Mouse (Mus musculus) gastrocnemius, adult 8-10 months (tissue): ENCODE results near the gene Cxcl3. TPM values are rescaled to one million over a fixed set of nuclear protein-coding genes. Genes with fewer than 3 reads are reported as not detected.

Experiments
- DNase-seq, 2 experiments: peaks; one replicate each; pipeline ENCODE4 v3.0.0; 2022; ENCODE audit warnings: low spot score in 2 of 2
- total RNA-seq, 4 experiments: library from RNA; stranded (reverse); gene quantifications; 2 replicates each; pipeline ENCODE4 v1.2.4; 2022

Gene Cxcl3
- total RNA-seq = not detected

- DNase-seq = no peak
These were observed at the start of gene Cxcl3 for GRCm38 (mm10) chr5:90785659-90786588. TSS of gene Cxcl3 (plus strand) at chr5:90786103.

- DNase-seq = no peak
These were observed 43.9 kb upstream of the Cxcl3 start for GRCm38 (mm10) chr5:90742029-90742428.

- no peak for DNase-seq
These were observed 32.0 kb upstream of the Cxcl3 start for GRCm38 (mm10) chr5:90753934-90754333.

GRCm38 (mm10) chr5:90758020-90758605, 27.8 kb upstream of the Cxcl3 start:
- DNase-seq = no peak

GRCm38 (mm10) chr5:90759077-90760065, 26.5 kb upstream of the Cxcl3 start, which contains the start of gene Cxcl5:
TSS of gene Cxcl5 (plus strand) at chr5:90759360.
- no peak for DNase-seq

- no peak for DNase-seq
These were observed 25.6 kb upstream of the Cxcl3 start for GRCm38 (mm10) chr5:90760303-90760702.

GRCm38 (mm10) chr5:90760844-90761243, 25.1 kb upstream of the Cxcl3 start:
- no peak for DNase-seq

GRCm38 (mm10) chr5:90761834-90762233, 24.1 kb upstream of the Cxcl3 start:
- DNase-seq = no peak

- DNase-seq = no peak
These were observed 21.8 kb upstream of the Cxcl3 start for GRCm38 (mm10) chr5:90763912-90764665.

GRCm38 (mm10) chr5:90765821-90766606, 19.9 kb upstream of the Cxcl3 start:
- DNase-seq = no peak

GRCm38 (mm10) chr5:90768218-90768617, 17.7 kb upstream of the Cxcl3 start, which contains the start of gene Ppbp:
TSS of gene Ppbp (plus strand) at chr5:90768518.
- no peak for DNase-seq

- DNase-seq = no peak
These were observed 14.5 kb upstream of the Cxcl3 start for GRCm38 (mm10) chr5:90771369-90771768.

- DNase-seq = no peak
These were observed 13.8 kb upstream of the Cxcl3 start, which contains the start of gene Pf4 for GRCm38 (mm10) chr5:90771880-90772653. TSS of gene Pf4 (plus strand) at chr5:90772435.

GRCm38 (mm10) chr5:90775562-90775961, 10.3 kb upstream of the Cxcl3 start:
- DNase-seq = no peak

GRCm38 (mm10) chr5:90777621-90778020, 8.3 kb upstream of the Cxcl3 start:
- no peak for DNase-seq

- DNase-seq = no peak
These were observed 7.0 kb upstream of the Cxcl3 start for GRCm38 (mm10) chr5:90778856-90779255.

- no peak for DNase-seq
These were observed 2.2 kb upstream of the Cxcl3 start for GRCm38 (mm10) chr5:90783697-90784096.

- no peak for DNase-seq
These were observed 2.2 kb downstream of the Cxcl3 start for GRCm38 (mm10) chr5:90788114-90788513.
